Mouse (Mus musculus): Measurements from ENCODE around the gene Pafah1b2.
A peak's percentile ranks its signal among the peaks of the same experiment; 100 is the strongest.

Gene Pafah1b2

GRCm38 (mm10) chr9:46026058-46026849, 13.8 kb upstream of the Pafah1b2 start:
- no peak for DNase-seq (ENCODE audit: low spot score in 2 of 2)

- no peak for DNase-seq (ENCODE audit: low spot score in 2 of 2)
Measured at GRCm38 (mm10) chr9:46023591-46023990, 11.1 kb upstream of the Pafah1b2 start.

GRCm38 (mm10) chr9:46019975-46020374, 7.5 kb upstream of the Pafah1b2 start:
- DNase-seq (ENCODE audit: low spot score in 2 of 2): no peak

- no peak for DNase-seq (ENCODE audit: low spot score in 2 of 2)
Measured at GRCm38 (mm10) chr9:46018316-46018715, 5.8 kb upstream of the Pafah1b2 start.

GRCm38 (mm10) chr9:46016417-46016816, 3.9 kb upstream of the Pafah1b2 start:
- no peak for DNase-seq (ENCODE audit: low spot score in 2 of 2)

- DNase-seq (ENCODE audit: low spot score in 2 of 2): no peak
Measured at GRCm38 (mm10) chr9:46015831-46016230, 3.3 kb upstream of the Pafah1b2 start.

GRCm38 (mm10) chr9:46015081-46015551, 2.6 kb upstream of the Pafah1b2 start:
- no peak for DNase-seq (ENCODE audit: low spot score in 2 of 2)

GRCm38 (mm10) chr9:46014251-46014681, 1.8 kb upstream of the Pafah1b2 start:
- peak; percentile 41 to 77 for DNase-seq (ENCODE audit: low spot score in 2 of 2)

- DNase-seq (ENCODE audit: low spot score in 2 of 2): no peak
Measured at GRCm38 (mm10) chr9:46013616-46014015, 1.1 kb upstream of the Pafah1b2 start.

- DNase-seq (ENCODE audit: low spot score in 2 of 2): peak in 1 of 2 experiments; percentile 17
Measured at GRCm38 (mm10) chr9:46013009-46013586, 608 bp upstream of the Pafah1b2 start.

- DNase-seq (ENCODE audit: low spot score in 2 of 2): no peak
Measured at GRCm38 (mm10) chr9:46011094-46011970, 1.2 kb downstream of the Pafah1b2 start.

GRCm38 (mm10) chr9:46009669-46009983, 2.9 kb downstream of the Pafah1b2 start:
- peak in 1 of 2 experiments; percentile 37 for DNase-seq (ENCODE audit: low spot score in 2 of 2)

- DNase-seq (ENCODE audit: low spot score in 2 of 2): no peak
Measured at GRCm38 (mm10) chr9:46008931-46009668, 3.4 kb downstream of the Pafah1b2 start.

- DNase-seq (ENCODE audit: low spot score in 2 of 2): no peak
Measured at GRCm38 (mm10) chr9:46006224-46006623, 6.3 kb downstream of the Pafah1b2 start.

GRCm38 (mm10) chr9:46004529-46004928, 8.0 kb downstream of the Pafah1b2 start:
- no peak for DNase-seq (ENCODE audit: low spot score in 2 of 2)

- DNase-seq (ENCODE audit: low spot score in 2 of 2): peak; percentile 59 to 65
Measured at GRCm38 (mm10) chr9:46003729-46004128, 8.8 kb downstream of the Pafah1b2 start.

GRCm38 (mm10) chr9:45999009-45999408, 13.5 kb downstream of the Pafah1b2 start:
- no peak for DNase-seq (ENCODE audit: low spot score in 2 of 2)

- peak in 1 of 2 experiments; percentile 5 for DNase-seq (ENCODE audit: low spot score in 2 of 2)
Measured at GRCm38 (mm10) chr9:45985229-45985567, 27.3 kb downstream of the Pafah1b2 start.

GRCm38 (mm10) chr9:45984409-45985228, 27.9 kb downstream of the Pafah1b2 start:
- peak; percentile 75 to 84 for DNase-seq (ENCODE audit: low spot score in 2 of 2)

GRCm38 (mm10) chr9:45983676-45984408, 28.6 kb downstream of the Pafah1b2 start:
- DNase-seq (ENCODE audit: low spot score in 2 of 2): peak; percentile 10 to 17
